In genomic region chr16:24324917-24325316, GRCm38 (mm10) we compare ENCODE assay signal across 18 mouse cellular contexts.
"Had no signal": no experiment of that assay in that cellular context is flagged by ENCODE, and none has a peak within 500 bp of the region (broad histone marks: within the 10 kb centered on the region; RNA-seq: fewer than 3 reads in every experiment).

No protein-coding gene starts in this region.

- H3K36me3 ChIP-seq: midbrain, embryonic 10.5 days; midbrain, embryonic 12.5 days; neural tube, embryonic 13.5 days; neural tube, embryonic 15.5 days had no signal

- DNase-seq: lung, adult 18-20 months; lung, embryonic 14.5 days; lung, postnatal 10 days; lung, postnatal 4 days; midbrain, embryonic 14.5 days; retina, postnatal 1 day; right cerebral cortex, adult 18-20 months; right cerebral cortex, postnatal 25 days; right cerebral cortex, postnatal 4 days; spleen, adult 18-20 months; thymus, postnatal 25 days; thymus, postnatal 4 days had no signal

- H3K4me2 ChIP-seq: lung, embryonic 14.5 days; midbrain, embryonic 12.5 days; neural tube, embryonic 13.5 days; neural tube, embryonic 15.5 days had no signal

- H3K9me3 ChIP-seq: midbrain, embryonic 10.5 days; midbrain, embryonic 12.5 days; neural tube, embryonic 13.5 days; neural tube, embryonic 15.5 days had no signal

- H3K27me3 ChIP-seq: midbrain, embryonic 12.5 days; neural tube, embryonic 13.5 days; neural tube, embryonic 15.5 days had no signal

- H3K4me3 ChIP-seq: midbrain, embryonic 10.5 days; midbrain, embryonic 12.5 days; myocyte; neural tube, embryonic 13.5 days; neural tube, embryonic 15.5 days had no signal

- ATAC-seq: midbrain, embryonic 16.5 days had no signal

- H3K27ac ChIP-seq: midbrain, embryonic 10.5 days; midbrain, embryonic 12.5 days; neural tube, embryonic 13.5 days; neural tube, embryonic 15.5 days had no signal

- H3K9ac ChIP-seq: lung, embryonic 14.5 days; midbrain, embryonic 12.5 days; neural tube, embryonic 13.5 days; neural tube, embryonic 15.5 days had no signal

- H3K4me1 ChIP-seq: midbrain, embryonic 10.5 days; midbrain, embryonic 12.5 days; neural tube, embryonic 13.5 days; neural tube, embryonic 15.5 days had no signal
